Mouse (Mus musculus): Measurements from ENCODE around the gene Vps25. TPM values are rescaled to one million over a fixed set of nuclear protein-coding genes. Genes with fewer than 3 reads are reported as not detected.

The Vps25 gene
- polyA plus RNA-seq, 1 experiment from 2014 or later, result 143 TPM

GRCm38 (mm10) chr11:101264954-101265471, 11.5 kb downstream of the Vps25 start:
- Histone ChIP-seq H3K4me1 (peaks cover 69% of the 10 kb centered on the region), H3K27me3 (ENCODE audit: low read depth, poor library complexity, severe bottlenecking) (peaks cover 85% of the 10 kb centered on the region), H3K27ac (replicated peaks) (no peak overlapping the region; the same call in 1 of the 2 replicates)

GRCm38 (mm10) chr11:101265906-101266305, 12.4 kb downstream of the Vps25 start:
- peak overlapping the region; percentile 54; the same call in 1 of the 2 replicates for H3K4me3 ChIP-seq
- no peaks in the 10 kb centered on the region for H3K9me3 ChIP-seq (replicated peaks)
- 13% methylated on average over 6 of the region's 6 CpGs for WGBS
- no peak overlapping the region for H3K27ac ChIP-seq (replicated peaks)
- no peaks in the 10 kb centered on the region for H3K36me3 ChIP-seq
- peaks cover 82% of the 10 kb centered on the region for H3K27me3 ChIP-seq (ENCODE audit: low read depth, poor library complexity, severe bottlenecking)
- DNase-seq (ENCODE audit: low spot score), result no peak
- H3K4me1 ChIP-seq, result peaks cover 61% of the 10 kb centered on the region

More at GRCm38 (mm10) chr11:101264954-101265471, 11.5 kb downstream of the Vps25 start:
- Histone ChIP-seq H3K9me3 (replicated peaks) (no peaks in the 10 kb centered on the region), H3K36me3 (no peaks in the 10 kb centered on the region), H3K4me3 (peak overlapping the region; percentile 54)
- WGBS, result under 1% methylated on average over 31 of the region's 31 CpGs
- DNase-seq (ENCODE audit: low spot score), result peak; percentile 55

GRCm38 (mm10) chr11:101269577-101270116, 16.1 kb downstream of the Vps25 start:
- no peaks in the 10 kb centered on the region for H3K36me3 ChIP-seq
- DNase-seq (ENCODE audit: low spot score), result peak; percentile 26
- peaks cover 27% of the 10 kb centered on the region for H3K4me1 ChIP-seq
- WGBS, result 32% methylated on average over 10 of the region's 10 CpGs
- H3K9me3 ChIP-seq (replicated peaks), result no peaks in the 10 kb centered on the region
- no peak overlapping the region for H3K4me3 ChIP-seq
- 0 out of 2 replicates have a peak overlapping the region, but pooled peaks have one; percentile 1 for H3K27ac ChIP-seq (replicated peaks)
- peaks cover 45% of the 10 kb centered on the region for H3K27me3 ChIP-seq (ENCODE audit: low read depth, poor library complexity, severe bottlenecking)

- no peak overlapping the region for H3K27ac ChIP-seq (replicated peaks)
- peaks cover 42% of the 10 kb centered on the region for H3K27me3 ChIP-seq (ENCODE audit: low read depth, poor library complexity, severe bottlenecking)
- 85% methylated on average over 3 of the region's 3 CpGs for WGBS
- H3K36me3 ChIP-seq, result peaks cover 15% of the 10 kb centered on the region
- H3K9me3 ChIP-seq (replicated peaks), result no peaks in the 10 kb centered on the region
- peaks cover 33% of the 10 kb centered on the region for H3K4me1 ChIP-seq
- DNase-seq (ENCODE audit: low spot score), result no peak
- H3K4me3 ChIP-seq, result no peak overlapping the region
These were observed 18.9 kb downstream of the Vps25 start for GRCm38 (mm10) chr11:101272446-101272845.

- DNase-seq (ENCODE audit: low spot score), result no peak
- Histone ChIP-seq H3K36me3 (peaks cover 16% of the 10 kb centered on the region), H3K9me3 (replicated peaks) (no peaks in the 10 kb centered on the region), H3K27me3 (ENCODE audit: low read depth, poor library complexity, severe bottlenecking) (peaks cover 36% of the 10 kb centered on the region), H3K4me1 (peaks cover 38% of the 10 kb centered on the region), H3K4me3 (peak overlapping the region; percentile 18; the same call in 1 of the 2 replicates), H3K27ac (replicated peaks) (no peak overlapping the region)
- 83% methylated on average over 4 of the region's 4 CpGs for WGBS
These were observed 21.8 kb downstream of the Vps25 start for GRCm38 (mm10) chr11:101275309-101275708.

- peaks cover 16% of the 10 kb centered on the region for H3K36me3 ChIP-seq
- H3K4me3 ChIP-seq, result peak overlapping the region; percentile 88
- peaks cover 43% of the 10 kb centered on the region for H3K27me3 ChIP-seq (ENCODE audit: low read depth, poor library complexity, severe bottlenecking)
- no peaks in the 10 kb centered on the region for H3K9me3 ChIP-seq (replicated peaks)
- DNase-seq (ENCODE audit: low spot score), result peak; percentile 20
- 29% methylated on average over 27 of the region's 27 CpGs for WGBS
- H3K4me1 ChIP-seq, result peaks cover 38% of the 10 kb centered on the region
- H3K27ac ChIP-seq (replicated peaks), result peak overlapping the region; percentile 33
These were observed 23.0 kb downstream of the Vps25 start for GRCm38 (mm10) chr11:101276319-101277070.

GRCm38 (mm10) chr11:101277381-101278222, 24.1 kb downstream of the Vps25 start:
- Histone ChIP-seq H3K27ac (replicated peaks) (peak overlapping the region; percentile 88), H3K4me1 (peaks cover 38% of the 10 kb centered on the region), H3K9me3 (replicated peaks) (no peaks in the 10 kb centered on the region), H3K27me3 (ENCODE audit: low read depth, poor library complexity, severe bottlenecking) (peaks cover 43% of the 10 kb centered on the region), H3K36me3 (peaks cover 16% of the 10 kb centered on the region), H3K4me3 (peak overlapping the region; percentile 88)
- WGBS, result 79% methylated on average over 12 of the region's 12 CpGs
- no peak for DNase-seq (ENCODE audit: low spot score)

- peaks cover 43% of the 10 kb centered on the region for H3K27me3 ChIP-seq (ENCODE audit: low read depth, poor library complexity, severe bottlenecking)
- H3K27ac ChIP-seq (replicated peaks), result peak within 1 kb of the TSS; percentile 88
- H3K4me1 ChIP-seq, result peaks cover 47% of the 10 kb centered on the region
- peak within 1 kb of the TSS; percentile 88 for H3K4me3 ChIP-seq
- DNase-seq (ENCODE audit: low spot score), result peak; percentile 90
- no peaks in the 10 kb centered on the region for H3K9me3 ChIP-seq (replicated peaks)
- H3K36me3 ChIP-seq, result peaks cover 16% of the 10 kb centered on the region
- WGBS, result 10% methylated on average over 45 of the region's 45 CpGs
These were observed 25.0 kb downstream of the Vps25 start, which contains the start of the genes Cntd1 and Coa3 for GRCm38 (mm10) chr11:101278223-101279192. Cntd1 (plus strand) TSS chr11:101279012. Coa3 (minus strand) TSS chr11:101279114.

- Histone ChIP-seq H3K4me1 (peaks cover 50% of the 10 kb centered on the region), H3K36me3 (peaks cover 16% of the 10 kb centered on the region), H3K27ac (replicated peaks) (peak overlapping the region; percentile 88), H3K4me3 (peak overlapping the region; percentile 88), H3K9me3 (replicated peaks) (no peaks in the 10 kb centered on the region), H3K27me3 (ENCODE audit: low read depth, poor library complexity, severe bottlenecking) (peaks cover 43% of the 10 kb centered on the region)
- DNase-seq (ENCODE audit: low spot score), result no peak
- 58% methylated on average over 14 of the region's 14 CpGs for WGBS
These were observed 25.7 kb downstream of the Vps25 start for GRCm38 (mm10) chr11:101279193-101279569.

GRCm38 (mm10) chr11:101280837-101281236, 27.3 kb downstream of the Vps25 start:
- Histone ChIP-seq H3K27ac (replicated peaks) (no peak overlapping the region), H3K4me1 (peaks cover 45% of the 10 kb centered on the region), H3K36me3 (peaks cover 20% of the 10 kb centered on the region), H3K9me3 (replicated peaks) (no peaks in the 10 kb centered on the region), H3K4me3 (no peak overlapping the region), H3K27me3 (ENCODE audit: low read depth, poor library complexity, severe bottlenecking) (peaks cover 34% of the 10 kb centered on the region)
- WGBS, result 53% methylated on average over 7 of the region's 7 CpGs
- DNase-seq (ENCODE audit: low spot score), result no peak

GRCm38 (mm10) chr11:101282896-101283295, 29.4 kb downstream of the Vps25 start:
- Histone ChIP-seq H3K4me3 (no peak overlapping the region), H3K27me3 (ENCODE audit: low read depth, poor library complexity, severe bottlenecking) (peaks cover 17% of the 10 kb centered on the region), H3K36me3 (peaks cover 24% of the 10 kb centered on the region), H3K9me3 (replicated peaks) (no peaks in the 10 kb centered on the region), H3K4me1 (peaks cover 24% of the 10 kb centered on the region), H3K27ac (replicated peaks) (no peak overlapping the region)
- WGBS, result 31% methylated on average over 5 of the region's 5 CpGs
- DNase-seq (ENCODE audit: low spot score), result no peak
